Mouse (Mus musculus) limb, embryonic 13.5 days (tissue): ENCODE results near the gene Hmgb1. TPM values are rescaled to one million over a fixed set of nuclear protein-coding genes. Genes with fewer than 3 reads are reported as not detected.

ENCODE experiments used
- ATAC-seq: fragments of 200-750 bp; cut with Nextera tagmentation; 2 replicates; pipeline ENCODE4 v1.8.0; 2017; ENCODE audit warnings: low read depth, moderate number of reproducible peaks, moderate TSS enrichment; ENCODE audit not compliant: low FRiP score
- H3K27ac ChIP-seq: fragments of 300-500 bp; sonication (generic); 2 replicates; pipeline ENCODE4 v1.5.1; 2015; ENCODE audit warnings: inconsistent platforms, mild to moderate bottlenecking, moderate library complexity
- H3K27me3 ChIP-seq: fragments of 300-500 bp; sonication (generic); 2 replicates; pipeline ENCODE4 v1.6.1; 2015; ENCODE audit warnings: mild to moderate bottlenecking, inconsistent platforms
- H3K36me3 ChIP-seq: fragments of 300-500 bp; sonication (generic); 2 replicates; pipeline ENCODE4 v1.6.1; 2015; ENCODE audit warnings: inconsistent platforms, mild to moderate bottlenecking, moderate library complexity
- H3K4me1 ChIP-seq: fragments of 300-500 bp; sonication (generic); 2 replicates; pipeline ENCODE4 v1.6.1; 2015; ENCODE audit warnings: inconsistent platforms
- H3K4me2 ChIP-seq: fragments of 300-500 bp; sonication (generic); replicated peaks from 2 replicates; pipeline ENCODE4 v1.6.1; 2015; ENCODE audit warnings: inconsistent platforms, mild to moderate bottlenecking, moderate library complexity
- H3K4me3 ChIP-seq: fragments of 300-500 bp; sonication (generic); 2 replicates; pipeline ENCODE4 v1.5.1; 2015; ENCODE audit warnings: moderate library complexity, mild to moderate bottlenecking, inconsistent platforms
- H3K9ac ChIP-seq: fragments of 300-500 bp; sonication (generic); 2 replicates; pipeline ENCODE4 v1.6.1; 2015; ENCODE audit warnings: mild to moderate bottlenecking, inconsistent platforms
- H3K9me3 ChIP-seq: fragments of 300-500 bp; sonication (generic); 2 replicates; pipeline ENCODE4 v1.6.1; 2016; ENCODE audit warnings: inconsistent platforms
- WGBS: fragments of 180-500 bp; shearing (Covaris S2); methylation state at CpG from one replicate; pipeline ENCODE4 v1.1.7; 2015; 5-methylcytosine and 5-hydroxymethylcytosine counted together
- polyA plus RNA-seq: library from polyadenylated mRNA; unstranded; fragments of >200 nt; fragmentation: Nextera tagmentation; extraction: Ambion mirVana; gene quantifications from 2 replicates; pipeline ENCODE4 v1.2.1, GENCODE M21; 2015

Hmgb1 gene
- polyA plus RNA-seq = 1,754 and 1,889 TPM in 2 replicates

DNA sequence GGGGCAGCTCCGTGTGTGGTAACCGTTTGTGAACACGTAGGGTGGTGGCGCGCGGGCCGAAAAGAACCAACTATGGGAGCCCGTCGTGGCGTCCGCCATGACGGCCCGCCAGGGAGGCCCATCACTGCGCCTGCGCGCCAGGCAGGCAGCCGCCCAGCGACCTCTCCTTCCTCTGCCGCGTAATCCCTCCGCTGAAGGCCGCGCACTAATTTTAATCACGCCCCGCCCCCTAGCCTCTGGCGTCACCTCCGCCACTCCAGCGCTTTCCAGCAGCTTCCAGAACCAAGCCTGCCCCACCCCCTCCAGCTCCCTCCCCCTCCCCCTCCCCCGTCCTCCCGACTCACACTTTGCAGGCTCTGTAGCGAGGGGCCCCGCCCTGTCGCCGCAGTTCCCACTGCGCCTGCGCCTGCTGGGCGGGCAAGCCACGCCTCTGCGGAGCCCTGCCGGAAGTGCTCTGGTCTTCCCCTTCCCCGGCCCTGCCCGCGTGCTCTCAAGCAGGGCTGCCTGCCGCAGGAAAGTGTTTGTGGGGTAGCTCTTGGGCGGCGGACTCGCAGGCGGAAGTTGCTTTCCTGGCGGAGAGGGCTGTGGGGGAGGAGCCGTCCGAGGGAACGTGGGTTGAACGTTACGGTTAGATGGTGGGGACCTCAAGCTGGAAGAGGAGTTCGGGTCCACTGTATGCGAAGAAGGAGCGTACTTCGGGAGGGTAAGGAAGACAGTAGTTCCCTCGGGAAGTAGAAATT is at the start of gene Hmgb1, which contains the start of gene Uspl1:
Gene Hmgb1 (minus strand): TSS at position 386 of the 740 bp plus-strand sequence.
Gene Uspl1 (plus strand): TSS at position 247 of the 740 bp plus-strand sequence.
- peak; percentile 98 for ATAC-seq
- under 1% methylated on average over 58 of the region's 59 CpGs for WGBS

GRCm38 (mm10) chr5:149229619-149230339 is 45.5 kb upstream of the Hmgb1 start:
- no peak for ATAC-seq
- H3K9me3 ChIP-seq = 0 out of 2 replicates have a peak, but pooled peaks cover 3% of the 10 kb centered on the region
- H3K27ac ChIP-seq = peak overlapping the region; percentile 80; the same call in 1 of the 2 replicates
- peak overlapping the region; percentile 56; the same call in 1 of the 2 replicates for H3K9ac ChIP-seq
- peak overlapping the region; percentile 56 for H3K4me2 ChIP-seq
- 78% methylated on average over 18 of the region's 18 CpGs for WGBS
- no peaks in the 10 kb centered on the region for H3K27me3 ChIP-seq
- peaks cover 17% of the 10 kb centered on the region for H3K4me1 ChIP-seq
- no peaks in the 10 kb centered on the region for H3K36me3 ChIP-seq
- H3K4me3 ChIP-seq = peak overlapping the region; percentile 46

More for the DNA sequence above, at the start of gene Hmgb1, which contains the start of gene Uspl1:
- Histone ChIP-seq H3K27ac (peak within 1 kb of the TSS; percentile 95), H3K4me1 (peaks cover 21% of the 10 kb centered on the region), H3K27me3 (no peaks in the 10 kb centered on the region), H3K9ac (peak within 1 kb of the TSS; percentile 83), H3K36me3 (peaks cover 5% of the 10 kb centered on the region), H3K9me3 (no peaks in the 10 kb centered on the region), H3K4me3 (peak within 1 kb of the TSS; percentile 84), H3K4me2 (peak within 1 kb of the TSS; percentile 77)

GRCm38 (mm10) chr5:149228700-149229618 is 44.7 kb upstream of the Hmgb1 start:
- peak; percentile 99 for ATAC-seq
- 3% methylated on average over 55 of the region's 55 CpGs for WGBS
- peak overlapping the region; percentile 56 for H3K4me2 ChIP-seq
- H3K4me1 ChIP-seq = peaks cover 25% of the 10 kb centered on the region
- 0 out of 2 replicates have a peak, but pooled peaks cover 3% of the 10 kb centered on the region for H3K9me3 ChIP-seq
- no peaks in the 10 kb centered on the region for H3K36me3 ChIP-seq
- H3K27ac ChIP-seq = peak overlapping the region; percentile 80
- H3K4me3 ChIP-seq = peak overlapping the region; percentile 46
- H3K27me3 ChIP-seq = no peaks in the 10 kb centered on the region
- H3K9ac ChIP-seq = peak overlapping the region; percentile 56

DNA sequence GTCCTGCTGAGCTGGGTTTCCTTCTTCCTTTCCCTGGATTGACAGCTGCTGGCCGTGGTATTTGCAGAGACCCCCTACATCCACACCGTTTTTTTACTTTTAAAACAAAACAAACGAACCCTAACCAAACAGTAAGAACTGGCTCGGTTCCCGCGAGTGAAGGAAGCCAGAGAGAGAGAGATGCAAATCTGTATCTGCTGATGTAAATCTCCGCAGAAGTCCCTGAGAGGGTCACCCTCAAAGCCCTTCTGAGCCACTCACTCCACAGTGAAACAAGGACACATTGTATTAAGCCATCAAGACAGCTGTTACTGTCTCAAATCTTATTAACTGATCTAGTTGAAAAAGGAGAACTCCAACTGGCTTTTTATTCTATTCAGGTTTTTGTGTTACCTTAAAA is 40.4 kb upstream of the Hmgb1 start:
- no peak overlapping the region for H3K4me3 ChIP-seq
- peaks cover 21% of the 10 kb centered on the region for H3K4me1 ChIP-seq
- no peak overlapping the region for H3K9ac ChIP-seq
- no peak for ATAC-seq
- H3K36me3 ChIP-seq = no peaks in the 10 kb centered on the region; the same call in 1 of the 2 replicates
- H3K27ac ChIP-seq = no peak overlapping the region
- no peak overlapping the region for H3K4me2 ChIP-seq
- 29% methylated on average over 7 of the region's 7 CpGs for WGBS
- no peaks in the 10 kb centered on the region for H3K9me3 ChIP-seq
- no peaks in the 10 kb centered on the region for H3K27me3 ChIP-seq

- Histone ChIP-seq H3K27me3 (no peaks in the 10 kb centered on the region), H3K9me3 (no peaks in the 10 kb centered on the region), H3K9ac (no peak overlapping the region), H3K4me3 (no peak overlapping the region), H3K36me3 (peaks cover 14% of the 10 kb centered on the region), H3K27ac (no peak overlapping the region), H3K4me2 (no peak overlapping the region), H3K4me1 (peaks cover 21% of the 10 kb centered on the region)
- ATAC-seq = no peak
- 87% methylated on average over 4 of the region's 4 CpGs for WGBS
Measured at GRCm38 (mm10) chr5:149221355-149221754, 37.1 kb upstream of the Hmgb1 start.

GRCm38 (mm10) chr5:149219493-149219892 is 35.2 kb upstream of the Hmgb1 start:
- H3K4me1 ChIP-seq = peaks cover 8% of the 10 kb centered on the region
- H3K27ac ChIP-seq = no peak overlapping the region
- no peak overlapping the region for H3K9ac ChIP-seq
- WGBS = 90% methylated on average over 3 of the region's 3 CpGs
- no peaks in the 10 kb centered on the region for H3K27me3 ChIP-seq
- H3K9me3 ChIP-seq = no peaks in the 10 kb centered on the region
- H3K36me3 ChIP-seq = peaks cover 32% of the 10 kb centered on the region
- no peak for ATAC-seq
- H3K4me3 ChIP-seq = no peak overlapping the region
- H3K4me2 ChIP-seq = no peak overlapping the region

DNA sequence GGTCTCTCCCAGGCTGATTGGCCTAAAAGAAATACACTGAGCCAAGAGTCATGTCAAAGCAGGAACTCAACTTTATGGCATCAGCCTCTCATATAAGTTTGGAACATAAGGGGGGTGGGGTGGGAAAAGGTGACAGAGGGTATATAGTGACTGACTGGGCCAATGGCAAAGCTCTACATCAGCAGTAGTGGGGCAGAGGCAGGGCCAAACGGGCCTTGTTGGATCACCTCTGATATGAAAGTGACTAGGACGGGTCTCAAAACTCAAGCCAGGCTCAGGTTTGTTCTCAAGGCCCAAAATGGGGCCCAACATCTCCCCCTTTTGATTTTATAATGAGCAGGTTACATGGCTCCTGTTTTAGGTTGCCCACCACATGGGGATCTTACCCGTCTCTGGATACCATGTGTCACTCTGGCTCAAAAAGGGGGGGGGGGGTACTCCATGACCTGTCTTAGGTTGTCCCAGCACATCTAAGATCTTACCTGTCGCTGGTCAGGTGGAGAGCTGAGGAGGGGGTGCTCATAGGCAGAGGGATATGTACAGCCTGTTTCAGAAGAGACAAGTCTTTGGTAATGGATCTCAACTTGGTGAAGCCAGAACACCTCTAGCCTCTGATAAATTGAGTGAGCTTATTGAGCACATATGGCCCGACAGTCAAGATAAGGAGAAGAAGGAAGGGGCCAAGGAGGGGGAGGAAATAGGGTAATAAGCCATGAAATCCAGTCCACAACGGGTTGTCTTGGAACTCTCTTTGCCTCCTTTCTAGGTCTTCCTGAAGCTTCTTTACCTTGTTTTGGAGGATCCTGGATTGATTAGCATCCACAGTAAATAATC is 33.5 kb upstream of the Hmgb1 start:
- H3K27ac ChIP-seq = no peak overlapping the region
- H3K9me3 ChIP-seq = no peaks in the 10 kb centered on the region
- no peak overlapping the region for H3K9ac ChIP-seq
- no peaks in the 10 kb centered on the region for H3K27me3 ChIP-seq
- ATAC-seq = no peak
- H3K4me3 ChIP-seq = no peak overlapping the region
- 80% methylated on average over 6 of the region's 6 CpGs for WGBS
- no peak overlapping the region for H3K4me2 ChIP-seq
- H3K4me1 ChIP-seq = no peaks in the 10 kb centered on the region
- H3K36me3 ChIP-seq = peaks cover 50% of the 10 kb centered on the region

- no peaks in the 10 kb centered on the region for H3K9me3 ChIP-seq
- no peaks in the 10 kb centered on the region for H3K27me3 ChIP-seq
- peaks cover 71% of the 10 kb centered on the region for H3K36me3 ChIP-seq
- no peak overlapping the region for H3K4me3 ChIP-seq
- no peak overlapping the region for H3K27ac ChIP-seq
- no peak for ATAC-seq
- no peaks in the 10 kb centered on the region for H3K4me1 ChIP-seq
- H3K9ac ChIP-seq = no peak overlapping the region
- 95% methylated on average over 7 of the region's 7 CpGs for WGBS
- H3K4me2 ChIP-seq = no peak overlapping the region
Measured at GRCm38 (mm10) chr5:149215540-149215939, 31.3 kb upstream of the Hmgb1 start.

DNA sequence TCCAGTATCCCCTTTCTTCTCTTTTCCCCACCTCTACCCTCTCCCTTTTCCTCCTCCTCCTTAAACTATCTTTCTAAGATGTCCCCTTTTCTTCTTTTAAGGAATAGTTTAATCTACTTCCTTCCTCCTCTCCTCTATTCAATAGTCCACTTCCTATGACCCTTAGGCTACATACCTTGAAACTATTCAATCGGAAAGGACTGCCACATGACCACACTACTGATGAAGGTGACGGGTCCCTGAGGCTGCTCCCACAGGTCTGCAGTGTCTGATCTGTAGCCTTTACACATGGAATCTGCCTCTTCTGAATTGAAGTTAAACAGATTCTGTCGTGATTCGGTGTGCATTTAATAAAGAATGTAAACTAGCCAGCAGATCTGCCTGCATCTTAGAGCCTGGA is 28.5 kb upstream of the Hmgb1 start:
- no peak overlapping the region for H3K4me3 ChIP-seq
- 90% methylated on average over 4 of the region's 4 CpGs for WGBS
- peaks cover 96% of the 10 kb centered on the region for H3K36me3 ChIP-seq

GRCm38 (mm10) chr5:149211041-149211440 is 26.8 kb upstream of the Hmgb1 start:
- Histone ChIP-seq H3K4me3 (no peak overlapping the region), H3K4me1 (0 out of 2 replicates have a peak, but pooled peaks cover 3% of the 10 kb centered on the region), H3K9me3 (no peaks in the 10 kb centered on the region), H3K27ac (no peak overlapping the region), H3K27me3 (no peaks in the 10 kb centered on the region), H3K36me3 (peaks cover 93% of the 10 kb centered on the region), H3K4me2 (no peak overlapping the region), H3K9ac (no peak overlapping the region)
- ATAC-seq = no peak
- 89% methylated on average over 4 of the region's 4 CpGs for WGBS

More for the DNA sequence above, 28.5 kb upstream of the Hmgb1 start:
- no peaks in the 10 kb centered on the region for H3K9me3 ChIP-seq
- H3K27me3 ChIP-seq = no peaks in the 10 kb centered on the region
- no peaks in the 10 kb centered on the region for H3K4me1 ChIP-seq
- ATAC-seq = no peak
- no peak overlapping the region for H3K27ac ChIP-seq
- no peak overlapping the region for H3K9ac ChIP-seq
- H3K4me2 ChIP-seq = no peak overlapping the region

GRCm38 (mm10) chr5:149209328-149209727 is 25.0 kb upstream of the Hmgb1 start:
- Histone ChIP-seq H3K36me3 (peaks cover 90% of the 10 kb centered on the region), H3K9me3 (no peaks in the 10 kb centered on the region), H3K27me3 (no peaks in the 10 kb centered on the region), H3K4me3 (no peak overlapping the region), H3K27ac (no peak overlapping the region), H3K4me1 (0 out of 2 replicates have a peak, but pooled peaks cover 9% of the 10 kb centered on the region), H3K4me2 (no peak overlapping the region), H3K9ac (no peak overlapping the region)
- peak; percentile 67 for ATAC-seq
- 83% methylated on average over 8 of the region's 8 CpGs for WGBS
